Mouse (Mus musculus): ENCODE measurements around the gene Fem1a.

DNA sequence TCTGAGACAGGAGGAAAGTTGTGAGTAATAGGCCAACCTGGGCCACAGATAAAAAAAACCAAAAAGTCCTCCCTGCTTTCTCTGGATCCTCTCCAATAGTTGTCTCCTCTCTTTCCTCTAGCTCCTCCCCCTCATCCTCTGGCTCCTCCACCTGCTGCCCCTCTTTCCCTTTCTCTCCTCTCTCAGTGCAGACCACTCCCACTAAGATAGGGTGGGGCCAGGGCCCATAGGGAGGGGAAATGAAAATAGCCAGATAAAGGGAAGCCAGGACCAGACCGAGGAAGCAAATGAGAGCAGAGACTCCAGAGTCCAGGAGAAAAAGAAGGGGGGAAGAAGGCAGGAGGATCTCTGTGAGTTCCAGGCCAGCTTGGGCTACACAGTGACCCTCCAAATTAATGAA lies 31.7 kb upstream of the Fem1a start:
- TF ChIP-seq POLR2A (IDR thresholded peaks at IDR 0.05; ENCODE audit: borderline replicate concordance, control insufficient read depth, low read depth, low read length) (no peak), CTCF (IDR thresholded peaks at IDR 0.05; ENCODE audit: control insufficient read depth, insufficient read depth, low read length) (no peak)
